Mouse (Mus musculus) sigmoid colon, adult 10 weeks (tissue): ENCODE measurements around the gene Rundc1. TPM values are rescaled to one million over a fixed set of nuclear protein-coding genes. Genes with fewer than 3 reads are reported as not detected.

Experiments
- polyA plus RNA-seq: library from polyadenylated mRNA; stranded (reverse); fragments of 350-450 nt; fragmentation: Illumina TruSeq; extraction: RNeasy Lipid Tissue Mini Kit (QIAGEN cat#74804); gene quantifications from one replicate; pipeline ENCODE4 v1.2.3, GENCODE M21; 2014; ENCODE audit warnings: low read depth, low replicate concordance

The Rundc1 gene
- polyA plus RNA-seq = 3.9 TPM

GRCm38 (mm10) chr11:101424925-101425813, at the start of gene Rundc1, which contains the start of gene Ptges3l:
TSS of gene Rundc1 (plus strand) at chr11:101425085.
TSS of gene Ptges3l (minus strand) at chr11:101425333.

GRCm38 (mm10) chr11:101417101-101417855, 7.6 kb upstream of the Rundc1 start, which contains the start of gene Aarsd1:
TSS of gene Aarsd1 (minus strand) at chr11:101417615.

GRCm38 (mm10) chr11:101424105-101424851, 607 bp upstream of the Rundc1 start, which contains the start of gene Gm27029:
TSS of gene Gm27029 (minus strand) at chr11:101424796.

DNA sequence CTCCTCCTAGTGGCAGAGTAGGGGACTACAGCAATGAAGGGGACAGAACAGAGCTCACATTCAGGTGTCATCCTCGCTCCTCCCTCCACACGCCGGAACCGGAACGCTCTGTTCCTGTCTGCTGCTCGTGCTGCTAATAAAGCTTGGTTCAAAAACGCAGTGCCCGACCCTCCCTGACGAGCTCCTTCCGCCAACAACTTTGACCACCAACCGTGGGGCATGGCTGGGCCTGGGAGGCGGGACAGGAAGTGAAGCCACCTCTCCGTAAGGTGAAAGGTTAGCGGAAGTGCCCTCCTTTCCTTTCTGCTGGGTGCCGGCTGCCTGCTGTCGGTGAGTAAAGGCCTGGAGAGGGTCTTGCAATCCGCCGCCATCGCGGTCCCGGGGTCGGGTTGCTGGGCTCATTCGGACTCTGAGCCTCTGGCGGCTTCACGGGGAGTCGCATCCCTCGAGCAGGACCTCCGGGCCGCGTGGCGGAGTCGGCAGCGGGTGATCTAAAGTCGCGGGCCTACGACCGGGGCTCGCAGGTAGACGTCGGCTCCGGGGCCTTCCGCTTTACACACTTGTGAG, 17.3 kb downstream of the Rundc1 start, which contains the start of gene Rpl27:
TSS of gene Rpl27 (plus strand) at position 172 of the 567 bp plus-strand sequence.

GRCm38 (mm10) chr11:101448274-101448746, 23.4 kb downstream of the Rundc1 start, which contains the start of gene Ifi35:
TSS of gene Ifi35 (plus strand) at chr11:101448407.

GRCm38 (mm10) chr11:101464211-101465100, 39.6 kb downstream of the Rundc1 start, which contains the start of gene Rnd2:
TSS of gene Rnd2 (plus strand) at chr11:101464999.

GRCm38 (mm10) chr11:101465869-101466551, 41.1 kb downstream of the Rundc1 start, which contains the start of gene Vat1:
TSS of gene Vat1 (minus strand) at chr11:101466230.

Other genes with a start within 250 kb of the Rundc1 start
- gene Ccr10, start 249.6 kb upstream of the Rundc1 start, polyA plus RNA-seq = not detected
- 48.0 TPM for gene Ezh1, start 198.6 kb upstream of the Rundc1 start, polyA plus RNA-seq
- 4.3 TPM for gene Ramp2, start 179.1 kb upstream of the Rundc1 start, polyA plus RNA-seq
- 81.9 TPM for gene Vps25, start 171.4 kb upstream of the Rundc1 start, polyA plus RNA-seq
- gene Wnk4, start 164.5 kb upstream of the Rundc1 start, polyA plus RNA-seq = 1.0 TPM
- 8.1 TPM for gene Cntd1, start 146.1 kb upstream of the Rundc1 start, polyA plus RNA-seq
- 9.6 TPM for gene Coa3, start 146.0 kb upstream of the Rundc1 start, polyA plus RNA-seq
- gene Becn1, start 122.8 kb upstream of the Rundc1 start, polyA plus RNA-seq = 138 TPM
- gene Psme3, start 108.9 kb upstream of the Rundc1 start, polyA plus RNA-seq = 161 TPM
- gene Aoc2, start 100.0 kb upstream of the Rundc1 start, polyA plus RNA-seq = 0.38 TPM
- 15.5 TPM for gene Aoc3, start 94.5 kb upstream of the Rundc1 start, polyA plus RNA-seq
- not detected for gene G6pc, start 57.5 kb upstream of the Rundc1 start, polyA plus RNA-seq
- 5.4 TPM for gene Aarsd1, start 7.5 kb upstream of the Rundc1 start, polyA plus RNA-seq
- not detected for gene Gm27029, start 289 bp upstream of the Rundc1 start, polyA plus RNA-seq
- 4.9 TPM for gene Ptges3l, start 248 bp downstream of the Rundc1 start, polyA plus RNA-seq
- gene Rpl27, start 17.2 kb downstream of the Rundc1 start, polyA plus RNA-seq = 57.4 TPM
- gene Ifi35, start 23.3 kb downstream of the Rundc1 start, polyA plus RNA-seq = 2.3 TPM
- gene Rnd2, start 39.9 kb downstream of the Rundc1 start, polyA plus RNA-seq = 3.3 TPM
- 1.4 TPM for gene Vat1, start 41.1 kb downstream of the Rundc1 start, polyA plus RNA-seq
- gene Brca1, start 126.9 kb downstream of the Rundc1 start, polyA plus RNA-seq = 5.3 TPM
- gene Nbr1, start 127.1 kb downstream of the Rundc1 start, polyA plus RNA-seq = 237 TPM
- gene Tmem106a, start 157.2 kb downstream of the Rundc1 start, polyA plus RNA-seq = 18.5 TPM
- not detected for gene Gm11634, start 174.2 kb downstream of the Rundc1 start, polyA plus RNA-seq
- 0.47 TPM for gene Rdm1, start 202.1 kb downstream of the Rundc1 start, polyA plus RNA-seq
- 3.4 TPM for gene Arl4d, start 240.5 kb downstream of the Rundc1 start, polyA plus RNA-seq